ENCODE assay signal across 3 mouse cellular contexts in the genomic region with DNA sequence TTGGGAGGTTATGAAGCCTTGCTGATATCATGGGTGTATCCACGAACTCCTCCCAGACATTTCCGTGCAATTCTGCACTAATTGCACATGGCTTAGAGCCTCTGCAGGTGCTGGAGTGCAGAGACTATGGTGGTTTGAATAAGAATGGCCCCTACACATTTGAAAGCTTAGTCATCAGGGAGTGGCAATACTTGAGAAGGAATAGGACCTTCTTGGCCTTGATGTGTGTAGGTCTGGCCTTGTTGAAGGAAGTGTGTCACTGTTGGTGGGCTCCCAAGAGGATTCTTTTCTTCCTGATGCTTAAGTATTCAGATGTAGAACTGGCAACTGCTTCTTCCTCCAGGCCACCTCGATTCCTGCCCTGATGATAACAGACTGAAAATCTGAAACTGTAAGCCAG.
TF ChIP-seq lines count a peak whose summit lies in the region.

No protein-coding gene starts in this region.

TF ChIP-seq in CH12.LX, 34 proteins besides CTCF, POLR2A, EP300 and RAD21:
- no peak for TF ChIP-seq NELFE (IDR thresholded peaks at IDR 0.05; ENCODE audit: low read depth, low read length)
- TF ChIP-seq RCOR1 (conservative IDR thresholded peaks at IDR 0.05; ENCODE audit: low read depth, low read length), result no peak
- TF ChIP-seq POLR2AphosphoS2 (IDR thresholded peaks at IDR 0.05; ENCODE audit: low read depth, low read length), result no peak
- TF ChIP-seq TBP (conservative IDR thresholded peaks at IDR 0.05; ENCODE audit: low read depth, low read length), result no peak
- TF ChIP-seq SIN3A (IDR thresholded peaks at IDR 0.05; ENCODE audit: low read length), result no peak
- no peak for TF ChIP-seq CHD1 (IDR thresholded peaks at IDR 0.05; ENCODE audit: low read depth, low read length)

TF ChIP-seq in ES-E14, 5 proteins besides CTCF, POLR2A, EP300 and RAD21:
- TF ChIP-seq CHD2 (IDR thresholded peaks at IDR 0.05; ENCODE audit: low read depth, low read length), result peak; percentile 68; the same call in 1 of the 2 replicates
- no peak for TF ChIP-seq HCFC1 (IDR thresholded peaks at IDR 0.05; ENCODE audit: borderline replicate concordance, insufficient read depth, low read length)

TF ChIP-seq in myocyte, 11 proteins besides CTCF, POLR2A, EP300 and RAD21 (continued from another document):
- TF ChIP-seq CEBPB (IDR thresholded peaks at IDR 0.05; ENCODE audit: insufficient read depth, poor library complexity, severe bottlenecking) (0 out of 2 replicates have a peak, but pooled peaks have one; percentile 11), MYOG (IDR thresholded peaks at IDR 0.05; ENCODE audit: control insufficient read depth in 1 of 3, insufficient read depth in 1 of 3, insufficient read length in 2 of 3, low read depth in 2 of 3) (no peak), TCF3 (IDR thresholded peaks at IDR 0.05; ENCODE audit: insufficient read length, low read depth) (no peak)
TF ChIP-seq in myocyte: peak in this region for 1.
